Mouse (Mus musculus) activated CD4-positive, CD25-positive, alpha-beta regulatory T cell (primary cell): ENCODE data around the gene Coq6. TPM values are rescaled to one million over a fixed set of nuclear protein-coding genes. Genes with fewer than 3 reads are reported as not detected.

Source experiments
- polyA plus RNA-seq, 2 experiments: library from polyadenylated mRNA; unstranded; fragments of 100-300 nt; shearing (Covaris generic); gene quantifications; one replicate each; pipeline ENCODE4 v1.2.1; 2017

Coq6 gene
- 10 to 100 TPM; 15.8 to 24.0 TPM for polyA plus RNA-seq

DNA sequence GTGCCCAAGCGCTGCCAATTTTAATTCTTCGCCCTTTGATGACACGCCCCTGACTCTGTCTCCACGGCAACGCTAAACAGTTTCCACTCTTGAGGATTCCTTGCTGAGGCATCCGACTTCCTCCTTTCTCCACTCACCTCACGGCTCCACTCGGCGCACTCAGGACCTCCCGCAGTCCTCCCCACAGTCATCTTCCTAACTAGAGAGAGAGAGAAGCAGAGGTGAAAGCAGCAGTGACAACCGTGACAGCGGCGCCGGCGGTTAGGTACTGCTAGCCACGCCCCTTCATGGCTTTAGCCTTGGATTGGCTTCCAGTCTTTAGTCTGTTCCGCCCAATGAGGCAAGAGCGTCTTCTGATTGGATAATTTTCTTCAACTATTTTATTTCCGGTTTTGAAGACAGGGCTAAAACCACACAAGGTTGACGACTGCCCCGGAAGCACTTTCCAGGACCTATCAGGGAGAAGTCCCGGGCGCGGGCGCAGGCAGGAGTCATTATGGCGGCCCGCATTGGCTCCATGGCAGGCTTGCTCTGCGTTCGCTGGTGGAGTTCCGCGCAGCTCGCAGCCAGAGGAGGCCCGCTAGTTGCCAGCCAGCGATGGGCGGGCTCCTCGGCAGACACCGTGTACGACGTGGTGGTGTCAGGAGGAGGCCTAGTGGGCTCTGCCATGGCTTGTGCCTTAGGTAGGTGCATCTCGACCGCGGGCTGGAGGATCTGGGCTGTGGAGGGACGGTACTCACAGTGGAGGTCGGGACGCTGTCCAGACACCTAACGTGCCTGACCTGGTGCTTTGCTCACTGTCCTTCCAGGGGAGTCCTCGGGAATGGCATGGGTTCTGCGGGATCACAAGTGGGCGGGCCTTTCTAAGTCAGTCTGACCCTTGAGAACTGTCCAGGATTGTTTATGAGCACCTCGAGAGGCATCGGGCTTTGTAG, at the start of gene Coq6, which contains the start of gene Fam161b:
Gene Coq6 (plus strand): TSS at position 103 of the 935 bp plus-strand sequence.
Gene Fam161b (minus strand): TSS at position 279 of the 935 bp plus-strand sequence.

DNA sequence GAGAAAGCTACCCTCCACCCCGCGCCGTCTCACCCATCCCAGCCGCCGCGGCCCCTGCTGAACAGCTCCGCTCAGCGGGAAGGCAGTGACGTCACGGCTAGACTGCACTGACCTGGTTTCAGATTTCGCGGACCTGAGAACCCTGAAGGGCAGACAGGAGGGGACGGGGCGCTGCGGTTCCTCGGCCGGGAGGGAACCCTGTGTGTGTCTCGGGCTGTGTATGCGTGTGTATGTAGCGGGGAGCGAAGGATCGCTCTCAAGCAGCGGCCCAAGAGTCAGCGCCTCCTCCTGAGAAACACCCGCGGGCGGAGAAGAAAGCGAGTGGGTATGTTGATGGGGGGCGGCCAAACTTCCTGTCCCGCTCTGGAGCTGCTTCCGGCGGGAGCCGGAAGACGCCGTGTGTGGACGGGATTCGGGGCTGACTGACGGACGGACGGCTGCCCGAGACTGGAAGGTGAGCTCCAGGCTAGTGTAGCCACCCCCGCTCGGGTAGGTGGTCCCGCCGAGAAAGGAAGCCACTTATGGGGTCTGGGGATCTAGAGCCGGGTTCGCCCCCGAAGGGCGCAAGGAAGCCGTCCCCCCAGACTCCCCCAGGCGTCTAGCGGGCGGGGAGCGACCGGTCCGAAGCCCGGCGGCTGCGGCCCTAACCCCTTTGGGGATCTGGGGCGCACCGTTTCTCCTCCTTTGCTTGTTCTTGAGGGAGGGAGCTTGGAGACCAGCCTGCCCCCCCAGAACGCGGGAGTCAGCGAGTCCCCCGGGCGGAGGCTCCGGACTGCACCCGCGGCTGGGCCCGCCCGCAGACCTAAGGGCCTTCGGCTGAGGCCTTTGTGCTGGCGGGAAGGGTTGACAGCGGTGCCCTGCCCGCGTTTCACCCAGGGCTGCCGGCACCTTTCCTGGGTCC, 44.5 kb upstream of the Coq6 start, which contains the start of gene Zfp410:
Gene Zfp410 (plus strand): TSS at position 132 of the 901 bp plus-strand sequence.

DNA sequence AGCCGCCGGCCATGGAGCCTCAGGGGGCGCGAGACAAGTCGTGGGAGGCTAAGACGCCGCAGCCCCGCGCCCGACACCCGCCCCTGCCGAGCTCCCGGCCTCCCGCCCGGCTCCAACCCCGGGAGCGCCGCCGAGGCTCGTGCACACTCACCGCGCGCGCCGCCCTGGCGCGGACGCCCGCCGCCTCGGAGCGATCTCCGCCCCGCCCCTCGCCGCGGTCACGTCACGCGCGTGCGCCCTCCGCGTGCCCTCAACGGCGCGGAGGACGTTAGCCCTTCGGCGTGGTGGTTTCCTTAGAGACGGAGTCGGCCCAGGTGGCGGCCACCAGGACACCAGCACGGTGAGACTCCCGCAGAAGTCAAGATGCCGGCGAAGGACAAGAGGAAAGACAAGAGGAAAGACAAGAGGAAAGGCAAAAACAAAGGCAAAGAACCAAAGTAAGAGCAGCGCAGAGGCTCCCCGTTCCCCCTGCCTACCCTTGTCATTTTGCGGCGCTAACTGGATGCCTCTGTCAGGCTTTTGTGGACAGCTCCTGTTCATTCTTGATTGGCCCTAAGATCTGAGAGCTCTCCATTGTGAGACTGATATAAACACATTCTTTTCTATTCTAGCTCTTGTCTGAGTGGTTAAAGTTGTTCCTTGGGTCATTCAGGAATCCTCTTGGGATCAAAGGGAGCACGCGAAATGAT, 47.5 kb downstream of the Coq6 start, which contains the start of the genes Entpd5 and Bbof1:
Gene Entpd5 (minus strand): TSS at position 211 of the 689 bp plus-strand sequence.
Gene Bbof1 (plus strand): TSS at position 253 of the 689 bp plus-strand sequence.

DNA sequence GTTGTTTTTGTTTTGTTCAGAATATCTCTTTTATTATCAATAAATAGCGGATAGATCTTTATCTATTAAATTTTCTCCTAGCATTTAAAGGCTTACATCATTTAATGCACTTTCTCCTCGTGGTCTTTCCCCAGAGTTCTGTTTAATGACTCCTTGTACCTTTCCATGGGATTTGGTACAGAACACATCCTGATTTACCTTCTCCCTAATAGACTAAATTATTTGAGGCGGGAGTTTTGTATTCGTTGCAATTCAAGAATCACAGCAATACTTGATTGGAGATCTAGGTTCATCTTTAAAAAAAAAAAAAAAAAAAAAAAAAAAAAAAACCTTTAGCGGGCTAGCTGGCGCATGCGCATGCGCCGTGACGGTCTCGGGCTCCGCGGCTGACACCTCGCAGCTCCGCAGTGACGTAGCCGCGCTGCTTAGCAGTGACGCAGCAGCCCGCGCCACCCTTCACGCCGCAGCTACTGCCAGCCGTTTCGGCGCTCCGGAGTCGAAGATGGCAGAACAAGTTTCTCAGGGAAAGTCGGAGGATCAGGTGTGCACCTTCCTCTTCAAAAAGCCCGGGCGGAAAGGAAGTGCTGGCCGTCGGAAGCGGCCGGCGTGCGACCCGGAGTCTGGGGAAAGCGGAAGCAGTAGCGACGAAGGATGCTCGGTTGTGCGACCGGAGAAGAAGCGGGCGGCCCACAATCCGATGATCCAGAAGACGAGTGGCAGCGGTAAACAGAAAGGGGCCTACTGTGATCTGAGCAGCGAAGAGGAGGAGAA, 55.6 kb downstream of the Coq6 start, which contains the start of gene Rnf113a2:
Gene Rnf113a2 (plus strand): TSS at position 363 of the 771 bp plus-strand sequence.

Other genes with a start within 250 kb of the Coq6 start
- under 1 TPM; 0.26 to 0.48 TPM for gene Dnal1, start 247.3 kb upstream of the Coq6 start, polyA plus RNA-seq
- under 1 TPM in 1 of 2 experiments, not detected in 1; 0.10 TPM for gene Pnma1, start 213.2 kb upstream of the Coq6 start, polyA plus RNA-seq
- 10 to 100 TPM; 14.2 to 19.1 TPM for gene Elmsan1, start 142.8 kb upstream of the Coq6 start, polyA plus RNA-seq
- gene Ptgr2, start 76.4 kb upstream of the Coq6 start, polyA plus RNA-seq = 10 to 100 TPM; 29.4 to 29.7 TPM
- 10 to 100 TPM; 55.8 to 64.5 TPM for gene Zfp410, start 44.8 kb upstream of the Coq6 start, polyA plus RNA-seq
- under 1 TPM in 1 of 2 experiments, not detected in 1; 0.50 TPM for gene Fam161b, start 176 bp downstream of the Coq6 start, polyA plus RNA-seq
- gene Entpd5, start 47.4 kb downstream of the Coq6 start, polyA plus RNA-seq = 10 to 100 TPM; 32.1 to 36.3 TPM
- 1 to 10 TPM in 1 of 2 experiments, not detected in 1; 2.3 TPM for gene Bbof1, start 47.4 kb downstream of the Coq6 start, polyA plus RNA-seq
- gene Rnf113a2, start 55.5 kb downstream of the Coq6 start, polyA plus RNA-seq = 10 to 100 TPM; 30.2 to 34.1 TPM
- gene Aldh6a1, start 89.3 kb downstream of the Coq6 start, polyA plus RNA-seq = 10 to 100 TPM in 1 of 2 experiments, 1 to 10 TPM in 1; 7.1 to 22.1 TPM
- 10 to 100 TPM; 16.8 to 17.6 TPM for gene Lin52, start 89.8 kb downstream of the Coq6 start, polyA plus RNA-seq
- gene Vsx2, start 208.1 kb downstream of the Coq6 start, polyA plus RNA-seq = under 1 TPM in 1 of 2 experiments, not detected in 1; 0.05 TPM